Mouse (Mus musculus) kidney, postnatal 4 days (tissue): ENCODE results near the gene Fmo1.

Experiments
- DNase-seq, 2 experiments: peaks; one replicate each; pipeline ENCODE4 v3.0.0; 2021; ENCODE audit warnings: mixed read lengths in 2 of 2

The Fmo1 gene

DNA sequence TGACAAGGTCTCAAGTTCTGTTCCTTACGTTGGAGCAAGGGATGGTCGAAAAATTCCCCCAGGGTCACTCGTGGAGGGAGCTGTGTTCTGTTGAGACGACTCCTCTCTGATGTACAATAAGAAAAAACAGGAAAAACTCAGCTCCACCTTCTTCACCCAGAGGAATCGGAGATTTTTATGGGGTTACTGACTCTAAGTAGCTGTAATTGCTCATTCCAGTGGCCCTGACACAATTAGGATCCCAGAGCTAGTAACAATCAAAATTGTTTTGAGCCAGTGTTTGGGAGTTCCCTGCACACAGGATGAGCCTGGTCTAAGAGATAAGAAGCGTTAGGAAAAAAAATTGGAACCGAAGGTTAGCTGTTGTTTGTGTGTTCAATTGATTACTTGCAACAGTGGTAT, at the start of gene Fmo1:
Gene Fmo1, minus strand, starts transcription at position 331 of the 402 bp plus-strand sequence.
- DNase-seq, result no peak

DNA sequence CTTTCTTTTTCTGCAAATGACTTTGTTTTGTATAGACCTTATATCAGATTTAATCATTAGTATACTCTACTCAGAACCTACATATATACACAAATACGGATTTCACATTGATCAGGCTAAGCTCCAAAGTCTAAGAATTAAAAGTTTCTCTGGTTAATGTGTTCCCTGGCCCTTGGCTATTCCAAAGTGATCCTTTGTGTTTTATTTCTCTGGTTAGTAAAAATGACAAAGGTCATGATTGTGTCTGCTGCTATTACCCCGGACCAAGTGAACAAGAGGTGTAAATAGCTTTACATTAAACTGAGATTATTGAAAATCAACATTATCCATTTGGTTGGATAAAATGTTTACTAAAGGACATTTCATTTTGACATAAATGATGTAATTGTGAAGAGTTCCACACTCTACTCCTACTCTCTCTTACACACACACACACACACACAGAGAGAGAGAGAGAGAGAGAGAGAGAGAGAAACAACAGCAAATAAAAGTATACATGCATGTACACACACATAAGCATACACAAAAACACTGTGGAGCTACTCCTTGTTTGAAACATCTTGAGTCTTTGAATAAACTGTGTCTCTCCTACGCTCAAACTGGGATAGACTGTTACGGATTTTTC, 48.6 kb upstream of the Fmo1 start:
- no peak for DNase-seq

- DNase-seq, result no peak
Measured at GRCm38 (mm10) chr1:162912085-162912484, 45.7 kb upstream of the Fmo1 start.

DNA sequence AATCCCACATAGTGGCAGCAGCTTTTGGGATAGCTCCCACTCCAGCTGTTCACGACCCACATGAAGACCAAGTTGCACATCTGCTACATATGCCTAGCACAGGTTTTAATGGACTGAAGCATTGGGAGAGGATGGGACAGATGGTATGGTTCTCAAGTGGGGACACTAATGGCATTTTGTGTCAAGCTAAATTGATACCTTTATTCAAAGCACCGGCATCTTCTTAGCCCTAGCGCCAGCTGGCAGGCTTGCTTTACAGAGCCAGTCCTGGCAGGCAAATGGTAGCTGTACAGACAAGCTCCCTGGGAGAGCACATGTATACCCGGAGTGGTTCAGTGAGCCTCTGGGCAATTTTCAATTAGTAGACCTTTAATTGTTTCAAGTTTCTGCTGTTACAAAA, 35.5 kb upstream of the Fmo1 start:
- no peak for DNase-seq

DNA sequence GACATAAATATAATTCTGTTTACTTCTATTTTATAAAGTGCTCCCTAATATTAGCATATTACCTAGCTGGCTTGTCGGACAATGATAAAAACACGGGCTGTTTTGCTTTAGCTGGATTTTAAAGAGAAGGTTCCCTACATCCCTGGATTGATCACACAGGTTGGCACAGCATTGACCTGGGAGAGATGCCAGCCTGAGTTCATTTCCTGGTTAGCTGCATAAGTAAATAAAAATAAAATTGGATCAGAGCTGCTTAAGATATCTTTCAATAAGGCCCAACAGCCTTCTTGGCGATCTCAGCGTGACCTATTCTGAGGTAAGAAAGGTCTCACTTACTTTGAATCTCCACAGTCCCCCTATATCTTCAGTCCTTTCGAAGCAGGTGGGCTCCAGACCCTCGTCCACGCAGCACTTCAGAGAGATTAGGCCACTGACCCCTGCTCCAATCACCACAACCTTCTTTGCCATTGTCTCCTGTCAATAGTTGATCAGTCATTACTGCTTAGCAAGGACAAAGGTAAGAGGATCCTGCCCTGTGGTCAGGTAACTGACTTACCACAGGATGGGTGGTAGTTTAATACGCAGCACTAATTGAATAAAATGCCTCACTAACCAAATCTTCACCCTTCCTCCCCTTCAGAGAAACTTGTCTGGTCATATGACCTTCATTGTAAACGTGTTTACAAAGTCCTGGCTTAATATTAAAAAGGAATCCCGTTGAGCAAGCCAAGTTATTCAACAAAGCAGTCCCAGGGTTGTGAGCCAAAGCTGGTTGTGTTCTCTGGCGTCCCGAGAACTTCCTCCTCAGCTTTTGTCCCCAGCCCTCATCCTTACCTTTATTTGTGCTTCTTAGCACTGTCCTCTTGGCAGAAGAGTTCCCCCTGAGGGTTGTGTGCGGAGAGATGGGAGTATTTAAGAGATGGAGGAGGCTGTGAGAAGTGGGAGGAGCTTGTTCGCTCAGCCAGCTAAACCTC, 31.7 kb upstream of the Fmo1 start, which contains the start of gene Fmo2:
Gene Fmo2, minus strand, starts transcription at position 889 of the 974 bp plus-strand sequence.
- DNase-seq, result peak in 1 of 2 experiments; percentile 22

GRCm38 (mm10) chr1:162895900-162896299, 29.5 kb upstream of the Fmo1 start:
- peak; percentile 89 to 91 for DNase-seq

DNA sequence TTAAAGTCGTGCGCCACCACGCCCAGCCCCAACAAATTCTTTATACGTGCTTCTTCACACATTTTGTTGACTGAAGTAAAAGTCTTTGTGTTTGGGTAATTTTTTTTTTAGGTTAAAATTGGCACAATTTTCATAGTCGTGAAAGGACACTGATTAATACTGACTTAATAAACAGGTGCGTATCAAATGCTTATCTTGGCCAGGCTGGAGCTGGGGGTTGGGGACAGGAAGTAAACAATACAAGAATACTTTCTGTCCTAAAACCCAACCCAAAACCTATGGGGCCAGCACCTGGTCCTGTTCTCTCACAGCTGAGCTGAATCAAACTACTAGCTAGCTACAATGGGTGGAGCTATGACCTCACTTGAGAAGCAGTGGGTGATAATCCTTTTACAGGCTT, 26.6 kb upstream of the Fmo1 start:
- DNase-seq, result no peak

- no peak for DNase-seq
Measured at GRCm38 (mm10) chr1:162891980-162892451, 25.6 kb upstream of the Fmo1 start.

DNA sequence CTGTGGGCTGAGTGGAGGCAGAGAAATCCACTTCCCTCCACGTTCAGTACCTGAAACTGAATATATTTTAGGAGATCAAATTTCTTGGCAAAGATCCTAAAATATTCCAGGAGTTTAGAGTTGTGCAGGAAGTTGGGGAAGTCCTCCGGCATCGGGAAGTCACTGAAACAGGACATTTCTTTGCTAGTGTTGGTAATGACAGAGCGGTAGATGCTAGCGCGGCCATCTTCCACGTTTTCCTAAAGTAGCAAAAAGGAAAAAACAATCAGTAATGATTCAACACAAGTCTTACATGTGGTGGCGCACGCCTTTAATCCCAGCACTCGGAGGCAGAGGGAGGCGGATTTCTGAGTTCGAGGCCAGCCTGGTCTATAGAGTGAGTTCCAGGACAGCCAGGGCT, 22.2 kb upstream of the Fmo1 start:
- DNase-seq, result no peak

DNA sequence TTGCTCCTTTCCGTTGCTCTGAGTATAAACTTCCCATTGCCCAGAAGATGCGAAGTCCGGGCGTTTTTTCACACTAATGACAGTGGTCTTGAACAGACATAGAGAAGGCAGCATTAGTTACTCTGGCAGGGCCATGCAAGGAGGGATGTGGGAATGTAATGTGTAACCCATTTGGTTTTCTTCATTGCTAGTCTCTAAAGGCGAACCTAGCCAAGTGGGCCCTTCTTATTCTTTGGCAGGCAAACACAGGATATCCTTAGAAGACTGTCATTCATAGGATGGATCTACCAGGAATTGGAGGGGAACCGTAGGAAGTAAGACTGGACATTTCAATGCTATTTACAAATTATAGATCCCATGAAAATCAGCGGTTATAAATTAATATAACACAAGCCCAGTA, 21.2 kb upstream of the Fmo1 start:
- DNase-seq, result no peak

DNA sequence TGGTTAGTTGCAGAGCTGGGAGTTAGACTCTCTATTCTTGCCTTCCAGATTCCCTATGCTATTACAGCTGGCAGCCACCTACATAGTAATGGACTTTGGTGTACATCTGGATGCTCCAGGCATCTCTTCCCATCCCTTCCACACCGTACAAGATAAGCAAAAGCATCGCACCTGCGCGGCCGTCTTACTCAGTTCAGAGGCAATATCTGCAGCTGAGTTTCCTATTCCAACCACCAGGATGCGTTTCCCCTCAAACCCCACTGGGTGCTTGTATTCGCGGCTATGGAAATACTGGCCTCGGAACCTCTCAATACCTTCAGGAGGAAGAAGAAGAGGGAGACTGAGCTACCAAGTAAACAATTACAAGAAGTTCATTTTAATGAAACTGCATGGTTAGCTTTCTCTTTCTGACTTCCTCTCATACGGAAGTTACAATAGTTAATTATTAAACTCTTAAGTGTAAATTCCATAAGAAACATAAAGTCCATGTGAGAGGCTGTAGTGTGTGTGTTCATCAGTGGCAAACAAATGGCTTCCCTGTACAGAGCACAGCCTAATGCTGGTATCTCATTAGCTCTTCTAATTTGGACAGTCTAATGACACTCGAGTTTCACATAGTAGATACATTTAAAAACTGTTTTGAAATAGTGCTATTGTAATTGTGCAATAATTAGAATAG, 19.9 kb upstream of the Fmo1 start:
- DNase-seq, result peak in 1 of 2 experiments; percentile 15

- DNase-seq, result no peak
Measured at GRCm38 (mm10) chr1:162882681-162883080, 16.3 kb upstream of the Fmo1 start.

GRCm38 (mm10) chr1:162879595-162880369, 13.4 kb upstream of the Fmo1 start:
- DNase-seq, result peak; percentile 76 to 81

DNA sequence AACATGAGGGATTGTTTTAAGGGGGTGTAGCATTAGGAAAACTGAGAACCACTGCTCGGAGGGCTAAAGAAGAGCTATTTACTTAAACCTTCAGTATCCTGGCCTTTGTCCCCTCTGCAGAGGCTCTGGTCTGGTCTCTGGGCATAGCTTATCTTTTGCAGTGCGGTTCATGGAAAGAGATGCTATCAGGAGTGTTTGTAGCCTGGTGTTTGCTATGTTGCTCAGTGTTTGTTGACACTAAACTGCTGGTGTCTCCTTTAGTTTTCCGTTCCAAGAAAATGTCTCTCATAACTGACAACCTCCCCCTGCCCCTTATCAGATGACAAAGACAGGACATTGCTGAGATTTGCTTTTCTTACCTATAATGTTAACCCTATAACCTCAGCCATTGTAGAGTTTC, 8.7 kb upstream of the Fmo1 start:
- no peak for DNase-seq

DNA sequence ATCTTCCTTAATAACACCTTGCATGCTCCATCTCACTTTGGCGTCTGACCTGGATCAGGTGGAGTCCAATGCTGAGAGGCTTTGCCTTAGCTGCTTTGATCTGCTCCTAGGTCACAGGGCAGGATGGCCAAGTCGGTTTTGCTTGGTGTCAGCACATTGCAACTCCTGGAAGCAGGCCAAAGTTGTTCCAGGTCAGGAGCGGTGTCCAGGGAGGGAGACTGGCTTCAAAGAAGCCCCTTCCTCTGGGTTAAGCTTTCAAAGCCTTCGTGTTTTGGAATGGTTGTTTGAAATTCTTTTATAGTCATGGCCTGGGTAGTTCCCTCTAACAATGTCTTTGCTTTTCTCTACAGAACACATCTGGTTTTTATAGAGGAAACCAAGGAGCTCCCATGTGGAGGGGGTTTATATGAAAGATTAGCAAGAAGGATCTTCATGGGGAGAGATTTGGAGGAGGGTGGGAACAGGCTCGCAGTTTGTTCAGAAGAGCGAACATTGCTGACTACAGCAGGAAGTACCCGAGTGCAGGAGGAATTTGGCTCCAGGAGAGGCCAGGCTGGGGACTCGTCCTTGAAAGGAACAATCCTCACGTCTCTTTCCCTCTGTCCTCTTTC, 5.4 kb upstream of the Fmo1 start:
- DNase-seq, result peak; percentile 44 to 54

GRCm38 (mm10) chr1:162870978-162871377, 4.6 kb upstream of the Fmo1 start:
- DNase-seq, result no peak

GRCm38 (mm10) chr1:162867396-162867795, 986 bp upstream of the Fmo1 start:
- no peak for DNase-seq

- no peak for DNase-seq
Measured at GRCm38 (mm10) chr1:162865493-162865830, 948 bp downstream of the Fmo1 start.

DNA sequence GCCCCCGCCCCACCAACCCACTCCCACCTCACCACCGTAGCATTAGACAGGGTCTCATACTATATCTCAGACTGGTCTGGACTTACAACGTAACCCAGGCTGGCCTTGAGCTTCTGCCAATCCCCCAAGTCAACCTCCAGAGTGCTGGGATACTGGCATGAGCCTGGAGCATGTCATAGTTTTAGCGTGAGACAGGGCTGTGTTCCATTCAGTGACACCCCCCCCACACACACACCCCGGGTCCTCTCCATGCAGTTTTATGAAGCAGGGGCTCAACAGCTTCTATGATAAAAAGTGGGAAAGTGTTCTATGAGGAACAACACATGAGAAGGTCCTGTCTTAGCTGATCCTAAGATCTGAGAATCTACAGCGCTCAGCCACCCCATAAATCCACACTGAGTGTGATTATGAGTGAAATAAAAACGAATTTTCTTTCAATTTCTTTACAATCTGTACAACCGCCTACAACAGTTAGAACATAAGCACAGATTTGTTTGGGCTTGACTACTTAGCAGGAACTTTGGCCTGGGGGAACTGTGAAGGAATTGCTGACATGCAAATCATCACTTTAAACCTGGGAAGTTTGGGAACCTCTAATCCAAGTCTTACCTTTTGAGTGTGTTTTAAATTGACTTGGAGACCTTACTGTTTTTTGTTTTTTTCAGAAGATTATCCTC, 1.5 kb downstream of the Fmo1 start:
- no peak for DNase-seq

DNA sequence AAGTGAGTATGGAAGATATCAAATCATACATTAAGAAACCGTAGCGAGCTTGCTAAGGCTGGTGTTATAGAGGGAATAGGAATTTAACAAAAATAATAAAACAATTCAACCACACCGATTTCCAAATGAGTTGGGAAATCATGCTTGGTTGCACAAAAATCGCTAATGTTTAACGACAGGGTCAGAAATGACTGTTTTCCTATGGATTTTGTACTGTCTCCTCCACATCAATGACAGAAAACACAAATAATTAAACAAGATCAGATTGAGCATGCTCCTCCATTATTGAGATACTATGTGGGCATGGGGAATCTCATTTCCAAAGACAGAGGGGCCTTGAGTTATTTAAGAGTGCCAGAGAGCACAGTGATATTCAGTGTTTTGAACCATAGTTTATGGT, 2.1 kb downstream of the Fmo1 start:
- DNase-seq, result no peak

- DNase-seq, result no peak
Measured at GRCm38 (mm10) chr1:162863579-162863978, 2.8 kb downstream of the Fmo1 start.

DNA sequence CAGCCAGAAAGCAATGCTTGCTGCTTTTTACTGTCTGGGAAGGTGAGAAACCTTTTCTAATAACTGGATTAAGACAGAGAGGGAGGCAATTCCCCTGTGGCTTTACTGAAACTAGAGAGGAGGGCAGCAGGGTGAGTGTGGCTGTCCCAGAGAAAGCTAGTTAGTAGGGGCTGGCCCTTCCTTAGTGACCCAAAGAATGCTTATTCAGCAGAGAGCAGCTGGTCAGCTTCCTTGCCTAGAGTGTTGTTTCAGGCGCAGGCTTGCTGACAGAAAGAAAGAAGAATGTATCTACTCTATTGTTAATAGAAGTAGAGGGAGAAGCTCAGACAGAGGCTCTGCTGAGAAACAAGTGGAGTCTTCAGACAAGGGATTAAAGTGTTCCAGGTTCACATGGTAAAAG, 4.1 kb downstream of the Fmo1 start:
- DNase-seq, result peak in 1 of 2 experiments; percentile 30
